Mouse (Mus musculus) embryo, embryonic 11.5 days (tissue): ENCODE data around the gene Nup155.
"Not testable (repeated sequence)": the region's sequence is repeated elsewhere in the genome, so short reads cannot be mapped to it uniquely, and the experiment has no call there.

ENCODE experiments used
- DNase-seq: peaks from one replicate; pipeline ENCODE4 v3.0.0-alpha.2; 2012; ENCODE audit warnings: low read depth, low spot score

Nup155 gene

GRCm38 (mm10) chr15:8108966-8109743 lies at the start of gene Nup155:
Nup155 (plus strand) TSS chr15:8109273.
- peak; percentile 88 for DNase-seq

GRCm38 (mm10) chr15:8065221-8065620 lies 43.9 kb upstream of the Nup155 start:
- no peak for DNase-seq

- not testable (repeated sequence) for DNase-seq
These were observed 35.9 kb upstream of the Nup155 start for GRCm38 (mm10) chr15:8073159-8073558.

GRCm38 (mm10) chr15:8082139-8082538 lies 26.9 kb upstream of the Nup155 start:
- no peak for DNase-seq

GRCm38 (mm10) chr15:8087293-8087692 lies 21.8 kb upstream of the Nup155 start:
- no peak for DNase-seq

DNA sequence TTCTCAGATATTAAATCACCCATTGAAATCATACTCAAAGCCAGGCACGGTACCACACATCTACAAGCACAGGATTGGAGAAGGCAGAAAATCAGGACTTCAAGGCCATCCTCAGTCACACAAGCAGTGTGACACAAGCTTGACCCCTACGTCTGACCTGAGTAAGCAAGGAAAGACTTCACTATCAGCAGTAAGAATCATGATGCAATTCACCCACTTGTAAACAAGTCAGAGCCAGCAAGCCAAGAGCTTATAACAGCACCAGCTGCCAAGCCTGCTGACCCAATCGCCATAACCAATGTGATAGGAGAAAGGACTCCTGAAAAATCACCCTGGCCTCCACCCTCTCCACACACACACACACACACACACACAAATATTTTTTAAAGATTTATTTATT lies 20.4 kb upstream of the Nup155 start:
- no peak for DNase-seq

DNA sequence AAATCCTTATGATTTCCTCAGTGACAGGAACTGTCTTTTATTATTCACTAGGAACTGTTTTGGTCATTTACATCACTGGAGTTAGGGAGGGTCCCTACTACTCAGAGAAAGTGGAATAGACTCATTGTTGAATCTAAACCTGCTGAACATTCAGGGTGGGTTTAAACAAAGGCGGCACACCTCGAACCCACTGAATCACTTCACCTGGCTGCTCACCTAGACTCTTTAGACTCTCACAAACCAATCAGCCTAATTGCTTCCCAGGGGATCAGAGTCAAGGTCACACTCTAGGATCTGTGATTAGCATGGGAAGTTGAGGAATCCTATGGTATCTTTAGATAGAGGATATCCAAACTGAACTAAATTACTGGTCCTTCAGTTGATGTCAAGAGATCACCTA lies 18.4 kb upstream of the Nup155 start:
- no peak for DNase-seq

DNA sequence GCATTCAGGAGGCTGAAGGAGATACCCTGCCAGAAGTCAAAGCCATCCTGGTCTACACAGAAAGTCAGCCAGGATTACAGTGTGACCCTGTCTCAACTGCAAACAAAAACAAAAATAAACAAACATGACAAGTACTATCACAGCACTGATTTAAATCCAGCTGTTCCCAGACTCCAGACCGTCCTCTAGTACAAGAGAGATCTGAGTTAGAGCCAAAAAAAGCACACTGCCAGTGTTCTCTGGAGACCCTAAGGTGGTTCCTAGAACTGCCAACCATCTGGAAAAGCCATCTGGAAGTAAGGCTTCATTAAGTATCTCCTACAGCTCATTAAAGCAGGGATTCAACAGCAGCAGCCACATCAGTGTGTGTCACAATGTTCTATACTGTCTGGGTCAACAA lies 16.4 kb upstream of the Nup155 start:
- not testable (repeated sequence) for DNase-seq

DNA sequence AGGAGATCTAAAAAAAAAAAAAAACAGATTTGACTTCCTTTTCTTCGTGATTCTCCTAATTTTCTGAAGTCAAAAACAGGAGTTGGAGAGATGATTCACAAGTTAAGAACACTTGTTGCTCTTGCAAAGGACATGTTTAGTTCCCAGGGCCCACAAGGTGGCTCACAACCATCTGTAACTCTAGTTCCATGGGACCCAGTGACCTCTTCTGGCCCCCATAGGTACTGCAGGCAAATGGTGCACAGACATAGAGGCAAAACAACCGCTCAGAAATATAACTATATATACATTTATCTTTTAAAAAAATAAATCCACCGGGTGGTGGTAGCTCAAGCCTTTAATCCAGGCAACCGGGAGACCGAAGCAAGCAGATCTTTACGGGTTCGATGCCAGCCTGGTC lies 11.2 kb upstream of the Nup155 start:
- no peak for DNase-seq

GRCm38 (mm10) chr15:8098774-8099749 lies 10.0 kb upstream of the Nup155 start, which contains the start of gene Wdr70:
Wdr70 (minus strand) TSS chr15:8099209.
- DNase-seq: peak; percentile 92

DNA sequence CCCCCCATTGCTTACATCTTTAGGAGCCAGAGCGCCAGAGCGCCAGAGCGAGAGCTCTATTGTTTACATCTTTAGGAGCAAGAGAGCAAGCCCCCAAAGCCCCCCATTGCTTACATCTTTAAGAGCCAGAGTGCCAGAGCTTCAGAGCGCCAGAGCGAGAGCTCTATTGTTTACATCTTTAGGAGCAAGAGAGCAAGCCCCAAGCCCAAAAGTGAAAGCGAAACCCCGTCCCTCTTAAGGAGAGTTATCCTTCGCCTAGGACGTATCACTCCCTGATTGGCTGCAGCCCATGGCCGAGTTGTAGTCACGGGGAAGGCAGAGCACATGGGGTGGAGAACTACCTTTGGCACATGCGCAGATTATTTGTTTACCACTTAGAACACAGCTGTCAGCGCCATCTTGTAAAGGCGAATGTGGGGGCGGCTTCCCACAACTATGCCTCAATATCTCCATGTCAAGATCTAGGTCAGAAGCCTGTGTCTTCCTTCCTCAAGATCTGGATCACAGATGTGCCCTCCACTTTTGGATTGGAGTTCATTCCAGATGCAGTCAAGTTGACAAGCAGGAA lies 7.0 kb upstream of the Nup155 start:
- not testable (repeated sequence) for DNase-seq

GRCm38 (mm10) chr15:8108360-8108965 lies 610 bp upstream of the Nup155 start:
- no peak for DNase-seq

DNA sequence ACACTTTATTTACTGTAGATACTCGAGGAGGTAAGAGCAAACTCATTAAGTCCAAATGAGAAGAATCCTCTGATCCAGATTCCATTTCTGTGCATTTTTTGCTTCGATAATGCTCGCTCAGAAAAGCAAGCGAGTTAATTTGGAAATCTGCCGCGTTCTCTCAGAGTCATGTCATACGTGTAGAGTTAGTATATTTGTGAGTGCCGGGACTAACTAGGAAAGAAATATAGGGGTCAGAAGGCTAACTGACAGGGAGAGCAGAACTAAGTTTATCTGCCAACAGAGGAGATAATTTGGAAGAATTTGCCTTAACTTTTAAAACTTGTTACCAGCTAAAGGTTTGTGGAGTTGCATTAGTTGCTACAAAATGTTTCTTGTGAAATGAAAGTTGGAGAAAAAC lies 709 bp downstream of the Nup155 start:
- DNase-seq: no peak

DNA sequence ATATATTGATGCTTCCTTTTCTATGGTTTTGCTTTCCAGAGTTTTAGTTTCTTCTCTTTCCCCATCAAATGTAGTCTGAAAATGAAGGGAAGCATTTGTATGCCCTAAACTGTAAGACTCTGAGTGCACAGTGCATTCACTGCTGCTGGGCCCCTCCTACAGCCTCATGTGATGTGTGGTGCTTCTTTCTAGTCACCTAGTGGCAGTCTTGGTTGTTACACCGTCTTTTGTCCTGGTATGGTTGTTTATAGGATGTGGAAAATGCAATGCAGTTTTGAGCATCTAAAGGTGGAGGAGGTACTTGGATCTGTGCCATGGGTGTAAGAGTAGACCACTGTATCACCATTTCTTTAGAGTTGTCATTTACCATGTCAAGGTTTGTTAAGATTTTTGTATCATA lies 20.2 kb downstream of the Nup155 start:
- no peak for DNase-seq

GRCm38 (mm10) chr15:8131268-8131667 lies 22.2 kb downstream of the Nup155 start:
- no peak for DNase-seq

GRCm38 (mm10) chr15:8131761-8132160 lies 22.7 kb downstream of the Nup155 start:
- DNase-seq: no peak

- no peak for DNase-seq
These were observed 26.5 kb downstream of the Nup155 start for GRCm38 (mm10) chr15:8135606-8136005.

DNA sequence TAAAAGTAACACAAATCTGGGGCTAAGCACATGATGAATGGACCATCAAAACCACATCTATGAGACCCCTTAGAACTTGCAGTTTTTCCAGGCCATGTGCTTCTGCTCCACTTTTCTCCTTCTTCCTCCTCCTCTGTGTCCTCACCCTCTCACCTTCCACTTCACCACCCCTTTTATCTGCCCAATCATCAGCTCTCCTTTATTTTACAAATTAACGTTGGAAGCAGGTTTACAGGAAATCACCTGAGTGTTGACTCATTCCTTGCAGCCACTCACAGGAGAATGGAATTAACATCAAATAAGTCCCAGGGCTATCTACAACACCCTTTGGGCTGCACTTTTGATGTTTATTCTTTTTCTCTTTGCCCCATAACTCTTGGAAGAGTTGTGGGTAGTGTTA lies 52.8 kb downstream of the Nup155 start:
- DNase-seq: no peak

DNA sequence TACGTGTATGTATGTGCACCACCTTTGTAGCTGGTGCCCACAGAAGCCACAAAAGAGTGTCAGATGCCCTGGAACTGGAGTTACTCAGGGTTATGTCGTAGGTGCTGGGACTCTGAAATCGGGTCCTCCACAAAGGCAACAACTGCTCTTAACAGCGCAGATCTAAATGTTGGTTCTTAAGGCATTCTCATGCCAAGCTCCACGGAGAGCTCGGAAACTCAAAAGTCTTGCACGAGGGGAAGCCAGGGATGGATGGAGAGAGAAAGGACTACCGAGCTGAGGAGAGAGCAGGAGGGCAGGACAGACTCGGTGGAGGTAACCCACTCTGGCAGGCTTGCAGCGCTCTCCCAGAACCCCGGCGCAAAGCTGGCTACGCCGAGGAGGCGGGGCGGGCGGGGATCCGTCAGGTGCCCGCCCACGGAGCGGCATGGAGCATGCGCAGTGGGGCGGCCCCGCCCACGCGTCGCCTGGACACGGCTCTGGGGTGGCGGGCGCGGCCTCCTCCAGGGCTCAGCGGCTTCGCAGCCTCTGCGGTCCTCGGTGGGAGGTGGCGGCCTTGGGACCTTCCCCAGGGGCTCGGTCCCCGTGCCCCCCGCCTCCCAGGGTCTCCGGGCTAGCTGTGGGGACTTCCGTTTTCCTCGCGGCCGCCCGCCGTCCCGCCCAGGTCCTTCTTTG lies 59.7 kb downstream of the Nup155 start, which contains the start of gene Cplane1:
Gene Cplane1 (plus strand): TSS at position 516 of the 675 bp plus-strand sequence.
- peak; percentile 93 for DNase-seq

- peak; percentile 13 for DNase-seq
These were observed 60.2 kb downstream of the Nup155 start for GRCm38 (mm10) chr15:8169266-8169746.

GRCm38 (mm10) chr15:8189563-8189962 lies 80.5 kb downstream of the Nup155 start:
- no peak for DNase-seq
